Mouse (Mus musculus) hindbrain, embryonic 15.5 days (tissue): ENCODE measurements around the gene Hcn2. TPM values are rescaled to one million over a fixed set of nuclear protein-coding genes. Genes with fewer than 3 reads are reported as not detected.
A peak's percentile ranks its signal among the peaks of the same experiment; 100 is the strongest.

Experiments used
- ATAC-seq: fragments of 200-750 bp; cut with Nextera tagmentation; 2 replicates; pipeline ENCODE4 v1.8.0; 2017; ENCODE audit warnings: low read depth, moderate number of reproducible peaks, moderate TSS enrichment; ENCODE audit not compliant: low FRiP score
- H3K27ac ChIP-seq: fragments of 300-500 bp; sonication (generic); replicated peaks from 2 replicates; pipeline ENCODE4 v1.5.1; 2015; ENCODE audit warnings: mild to moderate bottlenecking, inconsistent platforms
- H3K27me3 ChIP-seq: fragments of 300-500 bp; sonication (generic); 2 replicates; pipeline ENCODE4 v1.6.1; 2015; ENCODE audit warnings: control low read depth, inconsistent platforms
- H3K36me3 ChIP-seq: fragments of 300-500 bp; sonication (generic); 2 replicates; pipeline ENCODE4 v1.6.1; 2015; ENCODE audit warnings: control low read depth, inconsistent platforms
- H3K4me1 ChIP-seq: fragments of 300-500 bp; sonication (generic); replicated peaks from 2 replicates; pipeline ENCODE4 v1.6.1; 2015; ENCODE audit warnings: control low read depth, inconsistent platforms
- H3K4me2 ChIP-seq: fragments of 300-500 bp; sonication (generic); 2 replicates; pipeline ENCODE4 v1.6.1; 2015; ENCODE audit warnings: moderate library complexity, mild to moderate bottlenecking, inconsistent platforms
- H3K4me3 ChIP-seq: fragments of 300-500 bp; sonication (generic); 2 replicates; pipeline ENCODE4 v1.5.1; 2015; ENCODE audit warnings: mild to moderate bottlenecking, inconsistent platforms
- H3K9ac ChIP-seq: fragments of 300-500 bp; sonication (generic); 2 replicates; pipeline ENCODE4 v1.6.1; 2015; ENCODE audit warnings: inconsistent platforms
- H3K9me3 ChIP-seq: fragments of 300-500 bp; sonication (generic); 2 replicates; pipeline ENCODE4 v1.6.1; 2016; ENCODE audit warnings: control low read depth, inconsistent platforms
- WGBS: fragments of 180-500 bp; shearing (Covaris S2); methylation state at CpG from one replicate; pipeline ENCODE4 v1.1.7; 2015; 5-methylcytosine and 5-hydroxymethylcytosine counted together
- polyA plus RNA-seq: library from polyadenylated mRNA; unstranded; fragments of >200 nt; fragmentation: Nextera tagmentation; extraction: Ambion mirVana; gene quantifications from 2 replicates; pipeline ENCODE4 v1.2.1, GENCODE M21; 2015

The Hcn2 gene
- polyA plus RNA-seq, 1 experiment from 2014 or later: 2.8 TPM

- H3K27ac ChIP-seq: peak within 1 kb of the TSS; percentile 88
- peak; percentile 93 for ATAC-seq
Observed at GRCm38 (mm10) chr10:79681591-79682245, 34.7 kb upstream of the Hcn2 start, which contains the start of gene Cdc34. Gene Cdc34, plus strand, starts transcription at chr10:79682195.

GRCm38 (mm10) chr10:79682551-79682915, 33.9 kb upstream of the Hcn2 start:
- Histone ChIP-seq H3K4me2 (peak overlapping the region; percentile 85), H3K4me1 (peaks cover 24% of the 10 kb centered on the region), H3K4me3 (peak overlapping the region; percentile 64), H3K9me3 (no peaks in the 10 kb centered on the region), H3K36me3 (peaks cover 29% of the 10 kb centered on the region), H3K27ac (peak overlapping the region; percentile 78), H3K9ac (peak overlapping the region; percentile 60), H3K27me3 (no peaks in the 10 kb centered on the region)
- WGBS: 0% methylated on average over 10 of the region's 10 CpGs
- ATAC-seq: peak; percentile 9

More at GRCm38 (mm10) chr10:79681591-79682245, 34.7 kb upstream of the Hcn2 start, which contains the start of gene Cdc34:
- Histone ChIP-seq H3K27me3 (no peaks in the 10 kb centered on the region), H3K36me3 (peaks cover 21% of the 10 kb centered on the region), H3K4me1 (peaks cover 24% of the 10 kb centered on the region), H3K4me2 (peak within 1 kb of the TSS; percentile 85), H3K9ac (peak within 1 kb of the TSS; percentile 60), H3K9me3 (no peaks in the 10 kb centered on the region), H3K4me3 (peak within 1 kb of the TSS; percentile 64)
- WGBS: under 1% methylated on average over 56 of the region's 84 CpGs

- 8% methylated on average over 10 of the region's 10 CpGs for WGBS
- H3K27me3 ChIP-seq: no peaks in the 10 kb centered on the region
- H3K4me3 ChIP-seq: peak overlapping the region; percentile 64
- H3K36me3 ChIP-seq: peaks cover 33% of the 10 kb centered on the region
- peak overlapping the region; percentile 85 for H3K4me2 ChIP-seq
- no peaks in the 10 kb centered on the region for H3K9me3 ChIP-seq
- ATAC-seq: no peak
- H3K4me1 ChIP-seq: peaks cover 24% of the 10 kb centered on the region
- H3K27ac ChIP-seq: peak overlapping the region; percentile 78; the same call in 1 of the 2 replicates
- H3K9ac ChIP-seq: peak overlapping the region; percentile 60
Observed at GRCm38 (mm10) chr10:79682916-79683582, 33.4 kb upstream of the Hcn2 start.

GRCm38 (mm10) chr10:79683726-79684640, 32.5 kb upstream of the Hcn2 start:
- H3K36me3 ChIP-seq: peaks cover 43% of the 10 kb centered on the region
- no peaks in the 10 kb centered on the region for H3K27me3 ChIP-seq
- 0 out of 2 replicates have a peak overlapping the region, but pooled peaks have one; percentile 60 for H3K9ac ChIP-seq
- WGBS: 89% methylated on average over 6 of the region's 6 CpGs
- peak overlapping the region; percentile 85 for H3K4me2 ChIP-seq
- ATAC-seq: no peak
- no peak overlapping the region for H3K27ac ChIP-seq
- H3K9me3 ChIP-seq: no peaks in the 10 kb centered on the region
- peak overlapping the region; percentile 64 for H3K4me3 ChIP-seq
- H3K4me1 ChIP-seq: peaks cover 24% of the 10 kb centered on the region

- Histone ChIP-seq H3K9me3 (no peaks in the 10 kb centered on the region), H3K27me3 (no peaks in the 10 kb centered on the region), H3K4me1 (peaks cover 24% of the 10 kb centered on the region), H3K9ac (no peak overlapping the region), H3K27ac (no peak overlapping the region), H3K36me3 (peaks cover 46% of the 10 kb centered on the region), H3K4me3 (no peak overlapping the region), H3K4me2 (no peak overlapping the region)
- no peak for ATAC-seq
- 95% methylated on average over 25 of the region's 25 CpGs for WGBS
Observed at GRCm38 (mm10) chr10:79684770-79685600, 31.4 kb upstream of the Hcn2 start.

GRCm38 (mm10) chr10:79686219-79686618, 30.2 kb upstream of the Hcn2 start:
- Histone ChIP-seq H3K36me3 (peaks cover 46% of the 10 kb centered on the region), H3K9me3 (no peaks in the 10 kb centered on the region)
- WGBS: 93% methylated on average over 2 of the region's 2 CpGs

DNA sequence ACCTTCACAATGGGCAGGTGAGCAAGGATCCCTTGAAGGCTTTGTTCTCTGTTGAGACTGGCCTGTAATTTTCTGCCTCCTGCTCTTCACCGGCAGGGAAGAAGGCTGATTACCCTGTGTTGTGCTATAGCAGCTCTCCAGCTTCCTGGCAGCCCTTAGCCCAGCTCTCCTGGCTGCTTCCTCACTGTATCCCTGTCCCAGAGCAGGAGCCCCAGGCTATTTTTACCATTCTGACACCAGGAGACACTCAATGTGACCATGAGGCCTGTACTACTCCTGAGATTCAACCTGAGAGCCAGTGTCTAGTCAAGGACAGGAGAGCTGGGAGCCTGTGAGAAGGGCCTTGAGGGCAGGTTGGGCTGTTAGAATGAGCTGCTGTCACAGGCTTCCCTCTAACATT, 29.7 kb upstream of the Hcn2 start:
- H3K9ac ChIP-seq: no peak overlapping the region
- H3K27me3 ChIP-seq: no peaks in the 10 kb centered on the region
- H3K4me1 ChIP-seq: peaks cover 19% of the 10 kb centered on the region
- no peak overlapping the region for H3K4me2 ChIP-seq
- H3K9me3 ChIP-seq: no peaks in the 10 kb centered on the region
- 95% methylated on average over 1 of the region's 1 CpGs for WGBS
- peaks cover 46% of the 10 kb centered on the region for H3K36me3 ChIP-seq
- H3K27ac ChIP-seq: no peak overlapping the region
- no peak for ATAC-seq
- H3K4me3 ChIP-seq: no peak overlapping the region

More at GRCm38 (mm10) chr10:79686219-79686618, 30.2 kb upstream of the Hcn2 start:
- Histone ChIP-seq H3K4me1 (peaks cover 20% of the 10 kb centered on the region), H3K4me3 (no peak overlapping the region), H3K9ac (no peak overlapping the region), H3K4me2 (no peak overlapping the region), H3K27me3 (no peaks in the 10 kb centered on the region), H3K27ac (no peak overlapping the region)
- ATAC-seq: no peak

DNA sequence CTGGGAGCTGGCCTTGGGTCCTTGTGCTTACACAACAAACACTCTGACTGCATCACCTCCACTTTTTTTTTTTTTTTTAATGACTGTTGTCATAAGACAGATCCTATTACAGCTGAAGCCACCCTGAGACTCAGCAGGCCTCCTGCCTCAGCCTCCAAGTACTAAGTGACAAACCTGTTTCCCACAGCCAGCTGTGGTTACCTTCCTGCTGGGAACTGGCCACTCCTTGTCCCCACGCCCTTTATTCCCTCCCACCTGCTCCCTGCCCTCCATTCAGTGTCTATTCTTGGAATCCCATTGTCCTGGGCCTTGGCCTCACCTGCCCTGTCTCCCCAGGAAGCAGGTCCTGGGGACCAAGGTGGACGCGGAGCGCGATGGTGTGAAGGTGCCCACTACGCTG, 28.9 kb upstream of the Hcn2 start:
- Histone ChIP-seq H3K27ac (no peak overlapping the region), H3K9ac (no peak overlapping the region), H3K36me3 (peaks cover 46% of the 10 kb centered on the region), H3K4me2 (no peak overlapping the region), H3K4me1 (peaks cover 19% of the 10 kb centered on the region), H3K4me3 (no peak overlapping the region), H3K9me3 (no peaks in the 10 kb centered on the region), H3K27me3 (no peaks in the 10 kb centered on the region)
- no peak for ATAC-seq
- WGBS: 98% methylated on average over 6 of the region's 6 CpGs

- no peak within 1 kb of the TSS for H3K27ac ChIP-seq
- no peak for ATAC-seq
- no peaks in the 10 kb centered on the region for H3K9me3 ChIP-seq
- H3K4me2 ChIP-seq: no peak within 1 kb of the TSS
- no peaks in the 10 kb centered on the region for H3K27me3 ChIP-seq
- H3K36me3 ChIP-seq: peaks cover 46% of the 10 kb centered on the region
- H3K9ac ChIP-seq: no peak within 1 kb of the TSS
- H3K4me3 ChIP-seq: no peak within 1 kb of the TSS
- 80% methylated on average over 4 of the region's 4 CpGs for WGBS
- H3K4me1 ChIP-seq: peaks cover 7% of the 10 kb centered on the region
Observed at GRCm38 (mm10) chr10:79688720-79689119, 27.7 kb upstream of the Hcn2 start, which contains the start of gene Gzmm. Gene Gzmm, plus strand, starts transcription at chr10:79689020.

- no peaks in the 10 kb centered on the region for H3K27me3 ChIP-seq
- no peak overlapping the region for H3K27ac ChIP-seq
- no peak overlapping the region for H3K4me3 ChIP-seq
- H3K4me2 ChIP-seq: no peak overlapping the region
- WGBS: 100% methylated on average over 3 of the region's 3 CpGs
- H3K36me3 ChIP-seq: peaks cover 46% of the 10 kb centered on the region
- no peak for ATAC-seq
- H3K4me1 ChIP-seq: peaks cover 2% of the 10 kb centered on the region
- no peaks in the 10 kb centered on the region for H3K9me3 ChIP-seq
- H3K9ac ChIP-seq: no peak overlapping the region
Observed at GRCm38 (mm10) chr10:79689178-79689577, 27.3 kb upstream of the Hcn2 start.

- H3K27me3 ChIP-seq: no peaks in the 10 kb centered on the region
- no peak overlapping the region for H3K27ac ChIP-seq
- ATAC-seq: no peak
- WGBS: 98% methylated on average over 2 of the region's 2 CpGs
- H3K4me1 ChIP-seq: no peaks in the 10 kb centered on the region
- no peak overlapping the region for H3K9ac ChIP-seq
- no peak overlapping the region for H3K4me3 ChIP-seq
- no peaks in the 10 kb centered on the region for H3K9me3 ChIP-seq
- no peak overlapping the region for H3K4me2 ChIP-seq
- peaks cover 21% of the 10 kb centered on the region for H3K36me3 ChIP-seq
Observed at GRCm38 (mm10) chr10:79691986-79692548, 24.4 kb upstream of the Hcn2 start.
